Mouse (Mus musculus) granulocyte monocyte progenitor cell, adult 5-6 weeks (primary cell): ENCODE results near the gene Prkaa1. TPM values are rescaled to one million over a fixed set of nuclear protein-coding genes. Genes with fewer than 3 reads are reported as not detected.
"Not testable (repeated sequence)": the region's sequence is repeated elsewhere in the genome, so short reads cannot be mapped to it uniquely, and the experiment has no call there.

Source experiments
- ATAC-seq: replicated peaks from 2 replicates; pipeline ENCODE4 v1.8.0; 2016; ENCODE audit warnings: mild to moderate bottlenecking, moderate TSS enrichment, inconsistent platforms; ENCODE audit not compliant: poor library complexity, severe bottlenecking
- total RNA-seq, 2 experiments: library from RNA; stranded (forward) in 1 of 2; stranded (reverse) in 1 of 2; fragments of 200-712, 200-1000 nt in 1 of 2; fragments of >200 nt in 1 of 2; fragmentation: Nextera tagmentation in 1 of 2; gene quantifications; 2 replicates each; pipeline ENCODE4 v1.2.3; 2014 to 2017

Prkaa1 gene
- total RNA-seq, 2 experiments from 2014 or later: 19.2 TPM

- ATAC-seq: peak; percentile 54
Observed at GRCm38 (mm10) chr15:5128176-5128940, 15.3 kb upstream of the Prkaa1 start.

- ATAC-seq: peak; percentile 62
Observed at GRCm38 (mm10) chr15:5129111-5129805, 14.4 kb upstream of the Prkaa1 start.

GRCm38 (mm10) chr15:5130887-5131668 lies 12.6 kb upstream of the Prkaa1 start:
- ATAC-seq: not testable (repeated sequence)

- no peak for ATAC-seq
Observed at GRCm38 (mm10) chr15:5133301-5133700, 10.4 kb upstream of the Prkaa1 start.

- ATAC-seq: no peak
Observed at GRCm38 (mm10) chr15:5134179-5134578, 9.5 kb upstream of the Prkaa1 start.

- ATAC-seq: peak; percentile 53
Observed at GRCm38 (mm10) chr15:5134945-5135483, 8.6 kb upstream of the Prkaa1 start.

GRCm38 (mm10) chr15:5138021-5138856 lies 5.4 kb upstream of the Prkaa1 start:
- no peak for ATAC-seq

GRCm38 (mm10) chr15:5139366-5139765 lies 4.3 kb upstream of the Prkaa1 start:
- ATAC-seq: no peak

- ATAC-seq: no peak
Observed at GRCm38 (mm10) chr15:5139863-5140262, 3.8 kb upstream of the Prkaa1 start.

- ATAC-seq: no peak
Observed at GRCm38 (mm10) chr15:5140357-5140756, 3.3 kb upstream of the Prkaa1 start.

GRCm38 (mm10) chr15:5142047-5142446 lies 1.6 kb upstream of the Prkaa1 start:
- no peak for ATAC-seq

- ATAC-seq: no peak
Observed at GRCm38 (mm10) chr15:5142714-5143113, 947 bp upstream of the Prkaa1 start.

GRCm38 (mm10) chr15:5144021-5144778 lies 539 bp downstream of the Prkaa1 start:
- ATAC-seq: peak; percentile 21

- no peak for ATAC-seq
Observed at GRCm38 (mm10) chr15:5145196-5145945, 1.7 kb downstream of the Prkaa1 start.

GRCm38 (mm10) chr15:5149187-5149586 lies 5.5 kb downstream of the Prkaa1 start:
- ATAC-seq: no peak

- ATAC-seq: no peak
Observed at GRCm38 (mm10) chr15:5152171-5152570, 8.5 kb downstream of the Prkaa1 start.

GRCm38 (mm10) chr15:5154621-5155020 lies 11.0 kb downstream of the Prkaa1 start:
- ATAC-seq: no peak

- no peak for ATAC-seq
Observed at GRCm38 (mm10) chr15:5155093-5155492, 11.4 kb downstream of the Prkaa1 start.
